Mouse (Mus musculus) G1E (cell line): ENCODE measurements around the gene Rasgrp3. TPM values are rescaled to one million over a fixed set of nuclear protein-coding genes. Genes with fewer than 3 reads are reported as not detected.

ENCODE experiments used
- ATAC-seq: 2 replicates; pipeline ENCODE4 v1.8.0; 2016; ENCODE audit warnings: mild to moderate bottlenecking; ENCODE audit not compliant: insufficient number of reproducible peaks, poor library complexity, low FRiP score, severe bottlenecking; ENCODE audit errors: extremely low read depth
- DNase-seq: peaks from one replicate; pipeline ENCODE4 v3.0.0; 2012; ENCODE audit warnings: low spot score
- H3K27me3 ChIP-seq: 2 replicates; pipeline ENCODE4 v1.6.1; 2012; ENCODE audit warnings: mild to moderate bottlenecking, low read length, inconsistent platforms; ENCODE audit not compliant: insufficient read depth
- H3K36me3 ChIP-seq: replicated peaks from 2 replicates; pipeline ENCODE3; 2012; ENCODE audit warnings: mild to moderate bottlenecking, inconsistent platforms
- H3K4me1 ChIP-seq: 2 replicates; pipeline ENCODE4 v1.6.1; 2012; ENCODE audit warnings: low read depth, low read length, inconsistent platforms, mixed read lengths; ENCODE audit not compliant: insufficient read depth
- H3K4me3 ChIP-seq: 2 replicates; pipeline ENCODE4 v1.5.1; 2012; ENCODE audit warnings: low read depth, mild to moderate bottlenecking, inconsistent platforms, low read length, moderate library complexity, mixed read lengths
- H3K9me3 ChIP-seq: replicated peaks from 2 replicates; pipeline ENCODE4 v1.6.1; 2012; ENCODE audit warnings: inconsistent platforms
- CTCF ChIP-seq: IDR thresholded peaks from 2 replicates; pipeline ENCODE4 v1.5.1; 2012; ENCODE audit warnings: low read depth, low read length, inconsistent platforms, mixed read lengths
- GATA1 ChIP-seq: IDR thresholded peaks from 2 replicates; pipeline ENCODE4 v1.6.1; 2012; ENCODE audit warnings: borderline replicate concordance, low read length, inconsistent platforms, mixed read lengths
- GATA2 ChIP-seq: IDR thresholded peaks from 2 replicates; pipeline ENCODE4 v1.6.1; 2012; ENCODE audit warnings: low read depth, low read length, inconsistent platforms, borderline replicate concordance
- POLR2AphosphoS5 ChIP-seq: IDR thresholded peaks from 2 replicates; pipeline ENCODE4 v1.6.1; 2012; ENCODE audit warnings: low read depth, low read length, inconsistent platforms; ENCODE audit not compliant: insufficient replicate concordance
- TAL1 ChIP-seq: conservative IDR thresholded peaks from 2 replicates; pipeline ENCODE4 v1.6.1; 2012; ENCODE audit warnings: low read depth, low read length, inconsistent platforms, mixed read lengths
- polyA plus RNA-seq: library from polyadenylated mRNA; stranded (reverse); fragments of >175 nt; gene quantifications from 2 replicates; pipeline ENCODE4 v1.2.3, GENCODE M21; 2012
- total RNA-seq, 2 experiments: library from RNA; stranded (forward) in 1 of 2; stranded (reverse) in 1 of 2; fragments of 200-1000 nt in 1 of 2; fragments of >200 nt in 1 of 2; fragmentation: Nextera tagmentation in 1 of 2; gene quantifications; 2 replicates each; pipeline ENCODE4 v1.2.3; 2014 to 2017

The Rasgrp3 gene
- total and polyA plus RNA-seq, 3 experiments = 0.11 TPM; not detected in 2

- TF ChIP-seq POLR2AphosphoS5 (no peak), CTCF (no peak), GATA2 (no peak), GATA1 (no peak), TAL1 (no peak)
- ATAC-seq (no peak), DNase-seq (no peak)
- H3K36me3 ChIP-seq = no peaks in the 10 kb centered on the region
- no peaks in the 10 kb centered on the region for H3K27me3 ChIP-seq
- H3K4me3 ChIP-seq = no peak overlapping the region
- H3K9me3 ChIP-seq = peaks cover 13% of the 10 kb centered on the region
- no peaks in the 10 kb centered on the region for H3K4me1 ChIP-seq
Measured at GRCm38 (mm10) chr17:75434152-75434551, 1.5 kb upstream of the Rasgrp3 start.

GRCm38 (mm10) chr17:75434871-75435270 lies 825 bp upstream of the Rasgrp3 start:
- no peaks in the 10 kb centered on the region for H3K27me3 ChIP-seq
- TF ChIP-seq CTCF = no peak
- no peak for ATAC-seq
- H3K9me3 ChIP-seq = peaks cover 16% of the 10 kb centered on the region
- no peak for DNase-seq
- no peaks in the 10 kb centered on the region for H3K36me3 ChIP-seq
- H3K4me1 ChIP-seq = no peaks in the 10 kb centered on the region
- no peak overlapping the region for H3K4me3 ChIP-seq

DNA sequence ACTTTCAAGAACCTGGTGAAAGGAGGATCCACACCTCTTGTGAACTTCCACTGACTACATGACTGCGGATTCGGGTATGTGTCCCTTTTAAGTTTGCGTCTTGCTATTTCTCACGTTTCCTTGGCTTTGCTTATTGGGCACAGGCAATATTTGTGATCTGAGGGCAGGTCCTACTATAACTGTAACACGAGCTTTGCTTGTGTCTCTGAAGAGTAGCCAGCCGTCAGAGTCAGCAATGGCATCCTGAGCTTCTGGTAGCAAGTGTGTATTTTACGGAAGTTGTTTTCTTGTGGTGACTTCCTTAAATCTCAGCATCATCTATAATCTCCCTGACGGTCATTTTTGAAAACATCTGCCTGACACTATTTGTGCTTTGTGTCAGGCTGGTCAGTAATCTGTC lies 399 bp downstream of the Rasgrp3 start:
- TF ChIP-seq POLR2AphosphoS5 (no peak), CTCF (no peak), TAL1 (no peak), GATA2 (no peak)
- ATAC-seq = no peak
- H3K4me3 ChIP-seq = no peak overlapping the region
- H3K27me3 ChIP-seq = no peaks in the 10 kb centered on the region
- H3K9me3 ChIP-seq = peaks cover 16% of the 10 kb centered on the region
- no peaks in the 10 kb centered on the region for H3K4me1 ChIP-seq
- no peaks in the 10 kb centered on the region for H3K36me3 ChIP-seq
- DNase-seq = no peak

GRCm38 (mm10) chr17:75436819-75437218 lies 1.1 kb downstream of the Rasgrp3 start:
- ATAC-seq (no peak), DNase-seq (no peak)
- H3K4me1 ChIP-seq = no peaks in the 10 kb centered on the region
- no peaks in the 10 kb centered on the region for H3K36me3 ChIP-seq
- H3K4me3 ChIP-seq = no peak overlapping the region
- H3K9me3 ChIP-seq = peaks cover 16% of the 10 kb centered on the region
- TF ChIP-seq POLR2AphosphoS5 (no peak), GATA2 (no peak), CTCF (no peak), GATA1 (no peak), TAL1 (no peak)
- no peaks in the 10 kb centered on the region for H3K27me3 ChIP-seq

DNA sequence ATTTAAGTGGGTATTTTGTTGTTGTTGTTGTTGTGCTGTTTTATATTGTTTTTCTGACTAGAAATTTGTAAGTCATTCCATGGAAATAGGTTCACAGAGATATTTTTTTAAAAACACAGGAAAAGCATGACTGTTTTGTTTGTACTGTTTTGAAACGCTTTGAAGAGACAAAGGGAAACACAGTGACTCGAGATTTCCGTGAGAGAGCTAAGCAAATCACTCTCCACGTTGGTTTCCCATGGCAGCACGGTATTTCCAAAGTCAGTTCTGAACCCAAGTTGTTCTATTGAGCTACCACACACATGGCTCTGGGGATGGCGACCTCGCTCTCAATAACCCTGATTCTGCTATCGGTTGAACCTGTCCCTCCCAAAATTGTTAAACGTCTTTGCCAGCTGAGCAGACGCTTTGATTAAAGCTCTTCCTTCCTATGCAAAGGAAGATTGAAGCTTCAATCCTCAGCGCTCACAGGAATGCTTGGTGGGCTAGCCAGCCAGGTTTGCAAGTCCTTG lies 1.6 kb downstream of the Rasgrp3 start:
- H3K9me3 ChIP-seq = peaks cover 16% of the 10 kb centered on the region
- no peak for ATAC-seq
- TF ChIP-seq CTCF (no peak), GATA1 (no peak), GATA2 (no peak), POLR2AphosphoS5 (no peak), TAL1 (no peak)

DNA sequence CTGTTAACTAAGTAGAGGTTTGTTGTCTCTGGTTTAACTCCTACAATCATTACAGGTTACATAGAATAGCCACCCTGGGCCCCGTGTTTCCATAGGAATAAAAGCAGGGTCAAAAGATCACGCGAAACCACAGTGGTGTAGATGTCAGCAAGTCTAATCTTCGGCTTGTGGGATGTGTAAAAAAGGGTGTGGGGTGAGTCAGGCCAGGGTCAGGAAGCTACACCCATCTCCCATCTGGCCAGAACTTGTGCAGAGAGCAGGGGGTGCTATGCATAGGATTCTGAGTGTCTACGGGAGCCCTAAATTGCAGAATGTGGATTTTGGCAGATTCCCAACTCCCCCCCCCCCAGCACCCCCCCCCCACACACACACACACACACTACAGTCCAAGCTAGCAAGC lies 2.5 kb downstream of the Rasgrp3 start:
- no peak for ATAC-seq
- Histone ChIP-seq H3K4me3 (no peak overlapping the region), H3K36me3 (no peaks in the 10 kb centered on the region), H3K9me3 (peaks cover 16% of the 10 kb centered on the region), H3K27me3 (no peaks in the 10 kb centered on the region), H3K4me1 (no peaks in the 10 kb centered on the region)
- DNase-seq = no peak
- TF ChIP-seq TAL1 (no peak), GATA1 (no peak), POLR2AphosphoS5 (no peak), CTCF (no peak), GATA2 (no peak)

More for the DNA sequence above, 1.6 kb downstream of the Rasgrp3 start:
- Histone ChIP-seq H3K27me3 (no peaks in the 10 kb centered on the region), H3K4me3 (no peak overlapping the region), H3K4me1 (no peaks in the 10 kb centered on the region), H3K36me3 (no peaks in the 10 kb centered on the region)
- no peak for DNase-seq

DNA sequence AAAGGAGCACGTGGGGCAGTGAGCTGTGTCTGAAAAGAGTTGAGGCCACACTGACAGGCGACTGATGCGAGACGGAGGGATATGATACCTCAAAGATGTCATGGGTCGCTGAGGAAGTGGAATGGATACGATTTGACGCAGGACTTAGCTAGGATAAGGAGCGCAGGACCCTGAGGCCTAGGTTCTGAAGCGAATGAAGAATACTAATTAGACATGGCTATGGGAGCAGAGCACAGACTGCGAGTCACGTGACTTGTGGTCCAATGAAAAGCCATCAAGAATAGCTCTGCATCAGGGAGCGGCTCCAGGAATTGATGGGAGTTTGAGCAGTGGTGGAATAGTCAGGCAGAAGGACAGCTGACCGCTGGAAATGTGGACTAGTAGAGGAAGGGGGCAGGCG lies 3.4 kb downstream of the Rasgrp3 start:
- Histone ChIP-seq H3K9me3 (peaks cover 15% of the 10 kb centered on the region), H3K4me1 (no peaks in the 10 kb centered on the region), H3K27me3 (no peaks in the 10 kb centered on the region), H3K36me3 (no peaks in the 10 kb centered on the region), H3K4me3 (no peak overlapping the region)
- TF ChIP-seq POLR2AphosphoS5 (no peak), TAL1 (no peak), GATA2 (no peak), CTCF (no peak), GATA1 (no peak)
- DNase-seq (no peak), ATAC-seq (no peak)
